Mouse (Mus musculus) mature B cell (primary cell): ENCODE results near the gene Nectin1.

Experiments
- in situ Hi-C: fragments of 300-500 bp; cut with MboI; formaldehyde crosslinking; loops from 2 replicates; pipeline ENCODE4 v1.14.3; 2019

Nectin1 gene

DNA sequence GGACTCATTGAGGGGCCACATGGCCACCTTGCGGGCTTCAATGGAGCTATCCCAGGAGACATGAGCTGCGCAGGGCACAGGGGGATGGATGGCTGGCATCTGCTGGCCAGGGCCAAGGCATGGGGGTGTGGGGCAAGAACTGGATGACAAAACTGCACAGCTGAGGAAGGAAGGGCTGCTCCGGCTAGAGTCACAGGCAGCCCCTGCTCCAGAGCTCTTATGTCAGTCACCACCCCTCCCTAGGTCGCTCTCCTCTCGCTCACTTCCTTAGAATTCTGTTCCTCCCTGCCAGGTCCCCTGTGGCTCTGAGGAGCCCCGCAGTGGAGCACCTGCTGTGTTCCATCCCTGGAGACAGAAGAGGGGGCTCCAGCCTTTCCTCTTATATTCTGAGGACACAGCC, 63.8 kb downstream of the Nectin1 start:
- in situ Hi-C loops, result no loop called here

DNA sequence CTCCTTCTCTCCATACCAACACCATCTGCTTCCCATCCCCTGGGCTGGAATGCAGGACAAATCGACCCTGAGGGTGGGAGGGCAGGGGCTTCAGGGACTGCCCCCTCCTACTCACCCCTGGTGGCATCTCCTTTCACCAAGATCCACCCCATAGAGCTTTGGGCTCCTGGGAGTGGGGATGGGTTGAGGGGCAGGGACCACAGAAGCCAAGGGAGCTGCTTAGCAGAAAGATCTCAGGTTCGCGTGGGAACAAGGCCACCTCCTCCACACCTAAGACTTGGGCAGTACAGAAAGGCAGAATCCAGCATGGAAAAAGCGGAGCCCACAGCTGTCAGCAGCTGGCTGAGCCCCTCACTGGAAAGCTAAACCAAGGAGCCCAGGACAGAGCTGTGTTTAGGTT, 64.3 kb downstream of the Nectin1 start:
- in situ Hi-C loops, result no loop called here

DNA sequence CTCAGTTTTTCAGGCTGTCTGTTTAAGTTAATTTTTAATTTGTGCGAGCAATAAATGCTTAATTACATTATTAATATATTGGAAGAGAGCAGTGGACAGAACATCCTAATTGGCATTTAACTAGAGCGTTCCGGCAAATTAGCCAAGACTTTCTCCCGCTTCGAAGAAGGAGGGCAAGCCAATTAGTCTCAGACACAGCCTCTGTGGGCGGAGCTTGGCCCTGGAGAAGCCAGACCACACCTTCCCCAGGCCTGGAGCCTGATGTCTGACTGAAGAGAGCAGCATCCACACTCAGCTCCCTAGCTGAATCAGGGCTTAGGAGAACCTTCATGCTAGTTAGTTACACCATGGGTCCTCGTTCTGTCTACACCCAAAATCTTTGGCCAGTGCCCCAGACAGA, 64.8 kb downstream of the Nectin1 start:
- in situ Hi-C loops, result no loop called here

DNA sequence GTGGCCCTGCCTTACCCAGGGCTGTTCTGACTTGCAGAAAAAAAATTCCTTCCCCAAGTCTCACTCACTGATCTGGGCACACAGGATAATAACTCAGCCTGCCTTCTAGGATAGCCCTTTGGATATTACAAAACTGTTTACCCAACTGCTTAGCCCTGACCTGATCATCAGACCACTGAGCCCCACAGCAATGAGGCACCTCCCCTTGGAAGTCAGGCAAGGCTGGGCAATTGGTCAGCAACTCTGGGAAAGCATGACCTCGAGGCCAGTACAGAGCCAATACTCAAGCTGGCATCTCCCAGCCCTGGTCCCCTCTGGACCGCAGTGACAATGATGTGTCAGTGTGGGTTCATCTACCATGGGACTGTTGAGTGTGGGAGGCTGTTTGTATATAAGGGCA, 69.4 kb downstream of the Nectin1 start:
- in situ Hi-C loops, result no loop called here

DNA sequence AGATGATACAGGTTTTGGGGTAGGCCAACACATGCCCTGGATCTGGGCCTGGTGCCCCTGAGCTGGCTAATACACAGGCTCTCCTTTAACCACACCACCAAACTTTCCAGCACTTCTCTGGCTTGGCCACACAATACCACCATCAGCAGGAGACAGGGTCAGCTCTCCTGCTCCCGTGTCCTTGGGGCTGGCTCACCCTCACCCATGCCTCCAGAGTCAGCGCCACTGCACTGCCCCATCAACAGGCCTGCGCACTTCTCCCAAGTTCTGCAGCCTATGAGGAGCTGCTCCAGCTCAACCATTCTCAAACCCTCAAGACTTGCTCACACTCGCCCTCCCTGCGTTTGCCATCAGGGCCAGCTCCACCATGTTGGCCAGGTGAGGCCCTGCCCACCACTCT, 78.4 kb downstream of the Nectin1 start:
- in situ Hi-C loops, result no loop called here

DNA sequence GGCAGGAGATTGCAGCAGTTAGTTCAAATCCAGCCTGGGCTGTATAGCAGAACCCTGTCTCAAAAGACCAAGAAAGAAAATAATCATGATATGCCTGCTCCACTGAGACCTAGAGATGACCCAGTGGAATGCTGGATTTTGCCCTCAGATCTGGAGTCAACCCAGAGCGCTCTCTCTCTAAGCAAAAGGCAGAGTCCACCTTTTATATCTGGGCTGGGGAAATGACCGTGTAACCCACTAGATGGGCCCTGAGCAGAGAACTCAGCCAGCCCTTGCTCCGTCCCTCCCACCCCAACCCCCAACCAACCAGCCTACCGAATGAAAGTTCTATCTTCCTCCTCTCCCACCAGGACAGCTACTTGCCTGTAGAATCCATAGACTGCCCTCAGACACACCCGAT, 81.4 kb downstream of the Nectin1 start:
- in situ Hi-C loops, result no loop called here

DNA sequence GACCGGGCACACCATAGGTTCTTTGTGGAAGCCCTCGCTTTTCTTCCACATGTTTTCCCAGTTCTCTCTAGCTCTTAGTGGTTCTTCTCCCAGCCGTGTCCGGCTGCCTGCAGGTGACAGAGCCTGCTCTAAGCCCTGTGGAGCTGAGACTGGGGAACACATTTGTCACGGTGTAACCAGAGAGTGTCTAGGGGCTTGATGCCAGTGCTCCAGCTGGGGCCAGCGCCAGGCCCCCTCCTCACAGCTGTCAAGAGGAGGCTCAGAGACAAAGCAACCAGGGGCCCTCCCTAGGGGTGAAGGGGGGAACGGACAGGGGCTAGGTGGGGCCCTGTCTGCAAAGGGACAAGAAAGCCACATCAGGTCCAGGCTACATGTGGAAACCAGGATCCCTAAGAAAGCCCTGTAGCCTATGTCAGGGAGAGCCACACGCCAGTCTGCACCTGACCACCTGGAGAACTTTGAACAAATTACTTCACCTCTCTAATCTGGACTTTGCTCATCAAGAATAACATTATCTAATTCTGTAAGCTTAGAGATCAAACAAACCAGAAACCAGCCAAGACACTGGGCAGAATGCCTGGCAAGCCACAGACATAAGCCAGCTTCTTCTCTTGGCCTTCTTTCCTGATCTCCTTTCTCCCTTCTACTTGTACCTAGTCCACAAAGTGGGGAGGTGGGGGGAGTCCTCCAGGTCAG, 82.9 kb downstream of the Nectin1 start:
- in situ Hi-C loops, result no loop called here

DNA sequence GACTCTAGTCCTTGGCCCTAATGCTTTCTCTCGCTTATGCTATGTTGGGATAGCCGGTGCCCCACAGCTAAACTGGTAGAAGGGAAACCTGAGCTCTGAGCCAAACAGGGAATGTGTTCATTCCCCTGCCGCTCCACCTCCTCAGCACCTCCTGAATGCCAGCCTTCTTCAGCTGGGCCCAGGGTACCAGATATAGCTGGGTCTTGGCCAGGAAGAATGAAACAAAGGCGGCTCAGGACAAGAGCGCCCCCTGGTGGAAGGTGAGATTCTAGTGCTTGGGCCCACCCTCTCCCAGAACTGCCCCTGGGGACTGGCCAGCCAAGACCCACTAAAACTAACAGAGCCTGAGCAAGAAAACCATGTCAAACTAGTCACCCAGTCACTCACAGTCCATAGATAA, 83.8 kb downstream of the Nectin1 start:
- in situ Hi-C loops, result no loop called here

DNA sequence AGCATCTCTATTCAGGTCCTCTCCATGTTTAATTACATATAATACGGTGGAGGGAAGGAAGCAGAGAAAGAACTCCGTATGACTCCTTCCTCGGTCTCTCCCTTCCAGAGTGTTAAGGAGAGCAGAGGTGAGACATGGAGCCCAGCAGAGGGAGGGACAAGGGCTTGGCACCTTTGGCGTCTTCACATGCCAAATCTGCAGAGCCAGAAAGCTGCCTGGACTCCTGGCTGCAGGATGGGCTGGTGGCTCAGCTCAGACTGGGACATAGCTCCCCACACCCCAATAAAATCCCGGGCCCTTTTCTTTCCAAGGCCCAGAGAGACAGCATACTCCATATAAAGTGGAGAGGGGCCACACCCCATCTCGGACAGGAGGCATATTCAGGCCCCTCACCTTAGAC, 85.2 kb downstream of the Nectin1 start:
- in situ Hi-C loops, result no loop called here

DNA sequence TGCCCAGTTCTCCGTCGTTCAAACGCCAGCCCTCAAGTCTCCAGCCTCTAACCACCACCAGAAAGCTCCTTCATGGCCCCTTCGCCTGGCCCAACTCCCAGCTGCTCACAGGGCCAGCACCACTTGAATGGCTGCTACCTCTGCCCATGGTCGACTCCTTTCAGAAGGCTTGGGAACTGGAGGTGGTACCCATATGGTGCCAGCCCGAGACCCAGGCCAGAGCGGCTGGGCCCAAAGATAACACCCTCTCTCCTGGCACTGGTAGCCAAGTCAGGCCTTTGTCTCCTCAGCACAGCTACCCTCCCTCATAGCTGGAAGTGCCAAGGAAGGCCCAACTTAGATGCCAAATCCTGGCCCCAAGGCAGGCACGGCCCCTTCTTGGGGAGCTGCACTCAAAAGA, 89.4 kb downstream of the Nectin1 start:
- in situ Hi-C loops, result no loop called here

DNA sequence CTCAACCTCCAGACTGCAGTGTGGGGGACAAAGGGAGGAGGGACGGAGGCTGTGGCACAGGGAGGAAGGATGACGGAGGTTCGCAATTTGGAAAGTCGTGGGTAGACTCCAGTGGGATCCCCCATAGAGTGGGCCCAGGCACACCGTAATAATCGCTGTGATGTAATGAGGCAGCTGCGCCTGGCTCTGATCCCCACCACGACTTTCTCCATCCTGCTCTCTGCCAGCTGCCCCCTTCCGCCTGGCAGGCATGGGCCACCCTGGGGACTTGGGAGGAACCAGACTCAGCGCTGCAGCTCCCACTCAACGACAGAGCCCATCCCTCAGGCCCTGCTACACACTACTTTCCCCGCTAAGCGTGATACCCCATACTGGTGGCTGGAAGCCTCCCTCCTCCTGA, 90.5 kb downstream of the Nectin1 start:
- in situ Hi-C loops, result no loop called here

DNA sequence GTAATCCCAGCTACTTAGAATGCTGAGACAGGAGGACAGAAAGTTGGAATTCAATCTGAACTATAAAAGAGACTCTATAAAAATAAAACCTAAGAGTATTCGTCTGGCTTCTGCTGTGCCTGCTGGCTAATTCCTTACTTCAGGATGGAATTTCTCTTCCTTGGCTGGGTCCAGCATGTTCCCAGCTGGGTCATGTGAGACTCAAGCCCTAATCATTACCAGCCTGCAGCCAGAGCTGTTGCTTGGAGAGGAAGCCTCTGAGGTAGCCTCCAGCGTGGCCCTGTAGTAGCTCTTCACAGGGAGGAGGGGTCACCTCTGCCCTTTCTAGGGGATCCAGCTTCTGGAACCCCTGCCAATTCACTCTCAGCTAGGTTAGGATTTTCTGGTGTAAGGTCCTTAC, 94.8 kb downstream of the Nectin1 start:
- in situ Hi-C loops, result no loop called here

DNA sequence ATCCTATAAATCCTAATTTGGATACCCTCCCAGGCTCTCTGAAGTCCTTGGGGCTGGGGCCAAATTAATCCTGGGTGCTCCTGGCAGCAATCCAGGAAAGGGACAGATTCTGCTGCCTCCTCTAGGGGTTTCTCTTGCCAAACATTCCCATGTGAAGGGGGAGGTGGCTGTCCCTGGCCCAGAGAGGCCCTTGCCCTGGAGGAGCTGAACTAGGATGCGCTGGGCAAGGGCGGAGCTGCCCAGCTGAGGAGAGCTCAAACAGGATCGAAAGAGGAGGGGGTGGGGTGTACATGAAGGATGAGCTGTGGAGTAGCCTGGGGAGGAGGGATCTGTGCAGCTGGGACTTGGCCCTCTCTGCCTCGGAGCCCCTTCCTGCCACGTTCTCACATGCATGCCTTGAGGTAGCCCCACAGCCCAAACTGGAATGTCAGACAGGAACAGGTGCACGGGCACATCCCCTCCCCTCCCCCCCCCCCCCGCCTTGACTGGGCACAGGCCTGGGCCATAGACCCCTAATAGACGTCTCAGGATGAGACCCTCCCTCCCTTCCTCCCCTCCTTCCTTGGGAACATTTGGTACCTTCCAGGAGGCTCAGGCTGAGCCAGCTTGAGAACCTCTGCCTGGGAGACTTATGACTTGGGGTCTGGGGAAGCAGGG, 99.3 kb downstream of the Nectin1 start:
- in situ Hi-C loops, result no loop called here

DNA sequence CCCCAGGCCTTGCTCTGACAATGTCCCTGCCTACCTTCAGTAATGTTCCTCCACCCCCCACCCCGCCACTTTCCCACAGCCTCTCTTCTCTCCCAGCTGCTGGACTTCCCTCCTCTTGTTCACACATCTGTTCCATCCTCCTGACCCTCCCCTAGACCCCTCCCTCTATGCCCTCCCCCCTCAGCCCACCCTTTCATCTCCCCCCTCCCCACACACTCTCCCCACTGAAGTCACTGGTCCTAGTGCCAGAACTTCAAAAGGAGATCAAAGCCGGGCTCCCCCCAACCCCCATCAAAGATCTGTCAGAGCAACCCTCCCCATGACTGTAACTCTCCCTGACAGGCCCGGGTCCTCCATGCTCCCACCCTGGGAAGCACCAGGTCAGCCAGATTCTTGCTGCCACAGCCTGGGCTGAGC, 99.9 kb downstream of the Nectin1 start:
- in situ Hi-C loops, result no loop called here

DNA sequence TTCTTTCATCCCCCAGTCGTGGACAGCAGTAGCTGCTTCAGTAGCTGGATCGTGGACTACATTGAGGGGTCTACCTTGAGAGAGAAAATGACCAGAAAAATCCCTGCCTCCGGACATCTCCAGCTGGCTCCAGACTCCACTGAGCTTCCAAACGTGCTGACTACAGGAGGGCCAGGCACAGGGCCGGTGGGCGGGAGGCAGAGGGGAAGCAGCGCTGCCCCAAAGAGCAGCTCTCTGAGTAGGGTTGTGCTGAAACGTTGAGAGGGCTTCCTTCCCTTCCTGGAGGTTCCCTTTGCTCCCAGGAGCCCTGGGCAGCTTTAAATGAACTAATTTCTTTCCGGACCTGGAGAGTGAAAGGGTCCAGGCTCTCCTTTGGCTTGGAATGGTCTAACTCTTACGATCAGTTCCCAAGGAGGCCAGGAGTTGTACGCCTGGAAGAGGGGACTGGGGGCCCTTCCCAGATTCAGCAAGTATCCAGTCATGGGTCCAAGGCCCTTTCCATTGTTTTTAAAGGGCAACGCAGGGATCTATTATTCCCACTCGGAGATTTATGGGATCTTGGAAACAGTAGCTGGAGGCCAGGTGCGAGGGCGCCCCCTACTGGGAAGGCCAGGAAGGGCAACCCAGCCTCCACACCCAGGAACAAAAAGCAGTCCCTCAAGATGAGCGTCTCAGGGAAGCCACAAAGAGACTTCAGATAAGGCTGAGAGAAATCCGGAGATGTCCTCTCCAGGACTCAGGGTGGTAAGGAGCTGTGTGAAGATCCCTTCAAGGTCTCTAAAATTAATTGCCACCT, 102.1 kb downstream of the Nectin1 start:
- in situ Hi-C loops, result no loop called here

DNA sequence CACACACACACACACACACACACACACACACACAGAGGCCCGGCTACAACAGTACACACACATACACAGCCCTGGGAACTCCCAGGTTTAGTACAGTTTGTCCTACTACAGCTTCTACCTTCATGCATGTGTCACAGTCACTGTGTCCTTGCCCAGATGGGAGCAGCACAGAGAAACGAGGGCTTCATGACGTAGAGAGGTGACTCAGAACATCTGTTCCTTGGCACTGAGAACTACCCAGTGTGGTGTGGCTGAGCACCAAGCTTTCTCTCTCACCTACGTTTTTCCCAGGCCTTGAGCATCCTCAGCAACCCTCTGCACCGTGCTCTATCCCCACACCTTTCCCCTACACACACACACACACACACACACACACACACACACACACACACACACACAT, 104.1 kb downstream of the Nectin1 start:
- in situ Hi-C loops, result no loop called here

DNA sequence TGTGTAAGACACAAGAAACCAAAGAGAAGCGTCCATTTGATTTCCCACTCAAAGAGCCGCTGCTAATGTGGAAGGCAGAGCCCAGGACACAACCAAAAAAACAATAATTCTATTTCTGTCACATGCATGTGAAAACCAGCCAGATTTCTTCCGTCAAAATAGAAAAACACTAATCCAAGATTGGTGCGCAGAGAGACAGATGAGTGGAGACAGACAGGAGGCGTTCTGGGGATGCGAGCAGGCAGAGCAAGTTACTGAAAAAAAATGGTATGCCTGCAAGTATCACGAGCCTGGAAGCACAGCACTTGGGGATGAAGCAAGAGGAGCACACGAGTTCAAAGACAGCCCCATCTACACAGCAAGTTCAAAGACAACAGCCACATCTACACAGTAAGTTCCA, 106.5 kb downstream of the Nectin1 start:
- in situ Hi-C loops, result no loop called here

DNA sequence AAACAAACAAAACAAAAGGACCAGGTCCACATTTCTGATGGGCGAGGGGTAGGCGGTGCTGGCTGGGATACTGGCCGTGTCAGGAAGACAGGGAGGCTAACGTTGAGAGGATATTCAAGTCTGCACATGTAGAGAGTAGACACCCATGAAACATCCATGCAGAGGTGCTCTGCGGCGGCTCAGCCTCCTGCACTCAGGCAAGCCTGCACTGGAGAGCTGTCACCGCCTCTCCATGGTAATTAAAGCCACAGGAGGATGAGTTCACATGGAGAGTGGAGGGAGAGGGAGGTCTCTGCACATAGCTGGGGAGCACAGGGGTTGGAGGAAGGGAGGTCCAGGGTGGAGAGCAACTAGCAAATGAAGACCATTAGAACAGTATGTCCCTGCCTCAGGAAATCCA, 107.4 kb downstream of the Nectin1 start:
- in situ Hi-C loops, result no loop called here

DNA sequence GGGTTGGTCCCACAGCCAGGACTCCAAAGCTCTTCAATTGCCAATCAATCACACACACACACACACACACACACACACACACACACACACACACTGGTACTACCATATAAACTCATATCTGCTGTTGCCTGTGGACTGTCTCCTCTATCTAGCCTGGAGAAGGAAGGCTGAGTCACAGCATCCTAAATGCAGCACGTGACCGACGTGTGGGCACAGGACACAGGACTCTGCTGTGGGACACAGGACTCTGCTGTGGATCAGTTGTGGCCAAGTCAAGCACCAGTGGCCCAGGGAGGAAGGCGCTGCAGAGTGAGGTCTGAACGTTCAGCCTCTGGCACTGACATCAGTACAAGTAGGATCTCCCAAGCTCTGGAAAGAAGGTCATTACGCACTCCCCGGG, 112.1 kb downstream of the Nectin1 start:
- in situ Hi-C loops, result no loop called here
